Mouse (Mus musculus) stomach, embryonic 14.5 days (tissue): ENCODE data around the gene Ugt2b5. TPM values are rescaled to one million over a fixed set of nuclear protein-coding genes. Genes with fewer than 3 reads are reported as not detected.
A peak's percentile ranks its signal among the peaks of the same experiment; 100 is the strongest.
"Not testable (repeated sequence)": the region's sequence is repeated elsewhere in the genome, so short reads cannot be mapped to it uniquely, and the experiment has no call there.

Experiments
- ATAC-seq: fragments of 200-750 bp; cut with Nextera tagmentation; 2 replicates; pipeline ENCODE4 v1.8.0; 2017; ENCODE audit warnings: low read depth, moderate TSS enrichment; ENCODE audit not compliant: insufficient number of reproducible peaks, insufficient read depth, low FRiP score
- H3K27ac ChIP-seq: fragments of 300-500 bp; sonication (generic); 2 replicates; pipeline ENCODE4 v1.5.1; 2014; ENCODE audit warnings: mild to moderate bottlenecking, low read length, moderate library complexity, mixed read lengths
- H3K27me3 ChIP-seq: fragments of 300-500 bp; sonication (generic); 2 replicates; pipeline ENCODE4 v1.6.1; 2014; ENCODE audit warnings: low read length, control low read depth, mixed read lengths; ENCODE audit not compliant: control insufficient read depth, insufficient read depth
- H3K36me3 ChIP-seq: fragments of 300-500 bp; sonication (generic); 2 replicates; pipeline ENCODE4 v1.6.1; 2014; ENCODE audit warnings: mild to moderate bottlenecking, control low read depth, low read length, moderate library complexity, mixed read lengths; ENCODE audit not compliant: control insufficient read depth, insufficient read depth
- H3K4me1 ChIP-seq: fragments of 300-500 bp; sonication (generic); 2 replicates; pipeline ENCODE4 v1.6.1; 2014; ENCODE audit warnings: low read length, control low read depth, mixed read lengths; ENCODE audit not compliant: control insufficient read depth, insufficient read depth
- H3K4me2 ChIP-seq: fragments of 300-500 bp; sonication (generic); replicated peaks from 2 replicates; pipeline ENCODE4 v1.6.1; 2014; ENCODE audit warnings: low read depth, low read length, control low read depth
- H3K4me3 ChIP-seq: fragments of 300-500 bp; sonication (generic); 2 replicates; pipeline ENCODE4 v1.5.1; 2014; ENCODE audit warnings: low read depth, low read length, control low read depth
- H3K9ac ChIP-seq: fragments of 300-500 bp; sonication (generic); replicated peaks from 2 replicates; pipeline ENCODE4 v1.6.1; 2014; ENCODE audit warnings: low read depth, mild to moderate bottlenecking, control low read depth, low read length, moderate library complexity, mixed read lengths
- H3K9me3 ChIP-seq: fragments of 300-500 bp; sonication (generic); 2 replicates; pipeline ENCODE4 v1.6.1; 2016; ENCODE audit warnings: low read depth, low read length, control low read depth; ENCODE audit not compliant: control insufficient read depth
- WGBS: fragments of 180-500 bp; shearing (Covaris S2); extraction: QIAGEN DNeasy Blood & Tissue Kit; methylation state at CpG from one replicate; pipeline ENCODE4 v1.1.7; 2014; 5-methylcytosine and 5-hydroxymethylcytosine counted together
- polyA plus RNA-seq: library from polyadenylated mRNA; unstranded; fragments of >200 nt; fragmentation: Nextera tagmentation; extraction: Ambion mirVana; gene quantifications from 2 replicates; pipeline ENCODE4 v1.2.1, GENCODE M21; 2014

Gene Ugt2b5
- polyA plus RNA-seq = not detected in 2 replicates

DNA sequence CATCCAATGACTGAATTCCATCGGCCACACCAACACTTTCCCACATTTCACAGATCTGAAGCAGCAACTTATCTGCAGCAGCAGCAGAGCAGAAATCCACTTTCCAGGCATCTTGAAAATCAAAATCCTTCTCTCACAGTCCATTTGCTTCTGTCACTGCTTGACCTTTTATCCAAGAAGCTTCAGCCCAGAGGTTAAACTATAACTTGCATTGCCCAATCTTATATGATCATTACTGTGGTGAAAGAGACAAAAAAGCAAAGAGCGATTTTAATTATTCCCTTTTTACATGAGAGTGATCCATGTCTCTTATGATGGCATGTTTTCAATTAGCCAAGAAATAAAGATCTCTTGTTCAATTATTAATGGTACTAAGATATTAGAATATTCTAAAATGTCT is at the start of gene Ugt2b5:
Ugt2b5 (minus strand) TSS at position 123 of the 400 bp plus-strand sequence.
- 81% methylated on average over 1 of the region's 2 CpGs for WGBS
- not testable (repeated sequence) for H3K27ac ChIP-seq, H3K9me3 ChIP-seq, H3K36me3 ChIP-seq, H3K4me1 ChIP-seq, H3K27me3 ChIP-seq, H3K4me2 ChIP-seq, H3K4me3 ChIP-seq, H3K9ac ChIP-seq, ATAC-seq

DNA sequence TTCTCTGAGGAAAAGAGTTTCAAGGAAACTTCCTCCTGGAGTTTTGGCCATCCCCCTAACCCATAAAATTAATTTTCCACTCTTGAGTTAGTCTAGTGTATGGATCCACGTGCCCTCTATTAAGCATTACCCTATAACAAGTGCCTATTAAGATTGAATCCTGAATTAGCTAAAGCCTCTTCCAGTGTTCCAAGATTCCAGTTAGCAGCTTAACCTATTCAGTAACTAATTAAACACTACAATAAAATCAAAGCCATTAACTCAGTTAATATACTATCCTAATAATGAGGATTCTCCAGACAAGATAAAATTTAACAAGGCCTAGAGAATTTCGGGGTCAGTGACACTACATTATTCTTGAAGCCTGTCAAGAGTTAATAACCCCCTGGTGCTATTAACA is 35.7 kb upstream of the Ugt2b5 start:
- H3K27ac ChIP-seq, H3K4me2 ChIP-seq, ATAC-seq, H3K27me3 ChIP-seq, H3K36me3 ChIP-seq, H3K9me3 ChIP-seq, H3K9ac ChIP-seq, H3K4me3 ChIP-seq, H3K4me1 ChIP-seq: not testable (repeated sequence)
- 53% methylated on average over 2 of the region's 2 CpGs for WGBS

GRCm38 (mm10) chr5:87174671-87175070 is 34.6 kb upstream of the Ugt2b5 start:
- no peak for ATAC-seq
- H3K36me3 ChIP-seq = no peaks in the 10 kb centered on the region
- no peak overlapping the region for H3K4me3 ChIP-seq
- H3K9ac ChIP-seq = no peak overlapping the region
- H3K27me3 ChIP-seq = no peaks in the 10 kb centered on the region
- H3K27ac ChIP-seq = no peak overlapping the region
- H3K4me2 ChIP-seq = no peak overlapping the region
- H3K4me1 ChIP-seq = no peaks in the 10 kb centered on the region
- WGBS = 78% methylated on average over 2 of the region's 2 CpGs
- H3K9me3 ChIP-seq = no peaks in the 10 kb centered on the region

GRCm38 (mm10) chr5:87147741-87148454 is 7.8 kb upstream of the Ugt2b5 start:
- Histone ChIP-seq H3K4me3 (no peak overlapping the region), H3K4me1 (no peaks in the 10 kb centered on the region), H3K27ac (no peak overlapping the region), H3K36me3 (no peaks in the 10 kb centered on the region), H3K4me2 (no peak overlapping the region), H3K27me3 (no peaks in the 10 kb centered on the region), H3K9me3 (no peaks in the 10 kb centered on the region), H3K9ac (no peak overlapping the region)
- WGBS = 63% methylated on average over 8 of the region's 8 CpGs
- no peak for ATAC-seq

DNA sequence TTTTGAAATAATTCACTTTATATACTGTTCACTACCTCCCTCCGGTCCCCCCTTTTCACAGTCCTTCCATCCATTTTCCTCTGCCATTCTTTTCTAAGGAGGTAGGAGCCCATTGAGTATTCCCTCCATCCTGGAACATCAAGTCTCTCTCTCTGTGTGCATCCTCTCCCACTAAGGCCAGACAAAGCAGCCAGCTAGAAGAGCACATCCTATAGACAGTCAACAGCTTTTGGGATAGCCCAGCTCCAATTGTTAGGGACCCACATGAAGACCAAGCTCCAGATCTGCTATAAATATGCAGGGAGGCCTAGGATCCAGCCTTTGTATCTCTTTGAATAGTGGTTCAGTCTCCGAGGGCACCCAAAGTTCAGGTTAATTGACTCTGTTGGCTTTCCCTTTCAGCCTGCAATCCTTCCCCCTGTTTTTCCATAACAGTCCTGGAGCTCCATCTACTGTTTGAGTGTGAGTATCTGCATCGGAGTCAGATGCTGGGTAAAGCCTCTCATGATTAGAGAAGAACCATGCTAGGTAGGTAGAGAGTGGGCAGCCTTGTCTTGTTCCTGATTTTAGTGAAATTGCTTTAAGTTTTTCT is 2.8 kb upstream of the Ugt2b5 start:
- Histone ChIP-seq H3K36me3 (no peaks in the 10 kb centered on the region), H3K27ac (no peak overlapping the region), H3K4me3 (no peak overlapping the region), H3K9ac (no peak overlapping the region), H3K27me3 (no peaks in the 10 kb centered on the region), H3K4me1 (no peaks in the 10 kb centered on the region), H3K9me3 (no peaks in the 10 kb centered on the region), H3K4me2 (no peak overlapping the region)
- ATAC-seq = peak; percentile 78
- 37% methylated on average over 3 of the region's 3 CpGs for WGBS

- not testable (repeated sequence) for ATAC-seq
Measured at GRCm38 (mm10) chr5:87103697-87104096, 36.4 kb downstream of the Ugt2b5 start.

DNA sequence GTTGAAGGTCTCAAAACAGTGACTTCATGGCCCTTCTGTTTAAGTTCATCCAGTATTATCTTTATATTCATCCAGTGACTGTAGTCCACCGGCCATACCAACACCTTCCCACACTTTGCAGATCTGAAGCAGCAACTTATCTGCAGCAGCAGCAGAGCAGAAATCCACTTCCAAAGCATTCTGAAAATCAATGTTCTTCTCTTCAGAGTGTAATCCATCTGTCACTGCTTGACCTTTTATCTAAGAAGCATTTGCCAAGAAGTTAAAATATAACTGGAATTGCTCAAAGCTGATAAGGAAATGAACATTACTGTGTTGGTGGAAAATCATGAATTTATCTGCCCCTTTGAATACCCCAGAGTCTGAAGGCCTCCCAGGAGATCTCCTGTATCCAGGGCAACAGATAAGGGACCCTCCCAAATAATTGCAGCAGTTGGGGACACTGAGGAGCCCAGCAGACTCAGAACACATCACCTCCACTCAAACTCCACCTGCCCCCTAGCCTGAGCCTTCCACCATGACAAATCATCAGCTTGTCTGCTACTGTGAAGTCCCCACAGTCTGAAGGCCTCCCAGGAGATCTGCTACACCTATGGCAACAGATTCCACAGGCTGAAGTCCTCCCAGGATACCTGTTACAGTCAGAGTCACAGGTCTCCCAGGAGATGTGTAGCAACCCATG is 47.6 kb downstream of the Ugt2b5 start, which contains the start of gene Ugt2b36:
Ugt2b36 (minus strand) TSS at position 210 of the 682 bp plus-strand sequence.
- WGBS = 52% methylated on average over 1 of the region's 1 CpGs
- H3K4me1 ChIP-seq = no peaks in the 10 kb centered on the region
- 0 out of 2 replicates have a peak within 1 kb of the TSS, but pooled peaks have one; percentile 0 for H3K27ac ChIP-seq
- no peak within 1 kb of the TSS for H3K4me3 ChIP-seq
- H3K36me3 ChIP-seq = no peaks in the 10 kb centered on the region
- no peak within 1 kb of the TSS for H3K9ac ChIP-seq
- no peaks in the 10 kb centered on the region for H3K9me3 ChIP-seq
- H3K4me2 ChIP-seq = no peak within 1 kb of the TSS
- H3K27me3 ChIP-seq = no peaks in the 10 kb centered on the region
- ATAC-seq = peak; percentile 76

More at GRCm38 (mm10) chr5:87103697-87104096, 36.4 kb downstream of the Ugt2b5 start:
- H3K27me3 ChIP-seq, H3K27ac ChIP-seq, H3K9ac ChIP-seq, H3K4me2 ChIP-seq, H3K36me3 ChIP-seq, H3K9me3 ChIP-seq, H3K4me3 ChIP-seq, H3K4me1 ChIP-seq: not testable (repeated sequence)
- WGBS = 63% methylated on average over 1 of the region's 1 CpGs

- ATAC-seq = no peak
- Histone ChIP-seq H3K27me3 (no peaks in the 10 kb centered on the region), H3K36me3 (no peaks in the 10 kb centered on the region), H3K27ac (no peak overlapping the region), H3K4me3 (no peak overlapping the region), H3K9ac (no peak overlapping the region), H3K4me1 (no peaks in the 10 kb centered on the region), H3K4me2 (no peak overlapping the region), H3K9me3 (no peaks in the 10 kb centered on the region)
Measured at GRCm38 (mm10) chr5:87091111-87091510, 49.0 kb downstream of the Ugt2b5 start.
